Mouse (Mus musculus) forebrain, embryonic 10.5 days (tissue): ENCODE measurements around the gene Chd5. TPM values are rescaled to one million over a fixed set of nuclear protein-coding genes. Genes with fewer than 3 reads are reported as not detected.
A peak's percentile ranks its signal among the peaks of the same experiment; 100 is the strongest.

Experiments used
- DNase-seq: peaks from one replicate; pipeline ENCODE4 v3.0.0-alpha.2; 2017; ENCODE audit warnings: low spot score; ENCODE audit errors: extremely low spot score
- H3K27ac ChIP-seq: fragments of 300-500 bp; sonication (generic); 2 replicates; pipeline ENCODE4 v1.5.1; 2016; ENCODE audit warnings: mild to moderate bottlenecking
- H3K27me3 ChIP-seq: fragments of 300-500 bp; sonication (generic); 2 replicates; pipeline ENCODE4 v1.6.1; 2016; ENCODE audit warnings: mild to moderate bottlenecking; ENCODE audit not compliant: poor library complexity, severe bottlenecking
- H3K36me3 ChIP-seq: fragments of 300-500 bp; sonication (generic); replicated peaks from 2 replicates; pipeline ENCODE4 v1.6.1; 2016; ENCODE audit warnings: mild to moderate bottlenecking, moderate library complexity
- H3K4me1 ChIP-seq: fragments of 300-500 bp; sonication (generic); 2 replicates; pipeline ENCODE4 v1.6.1; 2016
- H3K4me3 ChIP-seq: fragments of 300-500 bp; sonication (generic); 2 replicates; pipeline ENCODE4 v1.5.1; 2016; ENCODE audit warnings: mild to moderate bottlenecking, moderate library complexity
- H3K9me3 ChIP-seq: fragments of 300-500 bp; sonication (generic); 2 replicates; pipeline ENCODE4 v1.6.1; 2016; ENCODE audit warnings: mild to moderate bottlenecking, moderate library complexity
- WGBS: fragments of 180-500 bp; shearing (Covaris S2); methylation state at CpG from one replicate; pipeline ENCODE4 v1.1.7; 2016; 5-methylcytosine and 5-hydroxymethylcytosine counted together
- polyA plus RNA-seq: library from polyadenylated mRNA; unstranded; fragments of >200 nt; fragmentation: Nextera tagmentation; extraction: Ambion mirVana; gene quantifications from 2 replicates; pipeline ENCODE4 v1.2.1, GENCODE M21; 2016

Chd5 gene
- polyA plus RNA-seq, 1 experiment from 2014 or later: 0.31 TPM

GRCm38 (mm10) chr4:152385644-152386043, 47.2 kb downstream of the Chd5 start:
- no peak for DNase-seq
- WGBS: 66% methylated on average over 16 of the region's 16 CpGs
- H3K4me3 ChIP-seq: no peak overlapping the region
- H3K9me3 ChIP-seq: no peaks in the 10 kb centered on the region
- H3K4me1 ChIP-seq: peaks cover 2% of the 10 kb centered on the region; the same call in 1 of the 2 replicates
- no peak overlapping the region for H3K27ac ChIP-seq
- H3K36me3 ChIP-seq: no peaks in the 10 kb centered on the region
- no peaks in the 10 kb centered on the region for H3K27me3 ChIP-seq

GRCm38 (mm10) chr4:152392192-152392591, 53.7 kb downstream of the Chd5 start:
- H3K9me3 ChIP-seq: no peaks in the 10 kb centered on the region
- H3K4me1 ChIP-seq: peaks cover 12% of the 10 kb centered on the region; the same call in 1 of the 2 replicates
- WGBS: 86% methylated on average over 5 of the region's 5 CpGs
- H3K36me3 ChIP-seq: no peaks in the 10 kb centered on the region
- no peak overlapping the region for H3K27ac ChIP-seq
- no peaks in the 10 kb centered on the region for H3K27me3 ChIP-seq
- H3K4me3 ChIP-seq: no peak overlapping the region
- no peak for DNase-seq

DNA sequence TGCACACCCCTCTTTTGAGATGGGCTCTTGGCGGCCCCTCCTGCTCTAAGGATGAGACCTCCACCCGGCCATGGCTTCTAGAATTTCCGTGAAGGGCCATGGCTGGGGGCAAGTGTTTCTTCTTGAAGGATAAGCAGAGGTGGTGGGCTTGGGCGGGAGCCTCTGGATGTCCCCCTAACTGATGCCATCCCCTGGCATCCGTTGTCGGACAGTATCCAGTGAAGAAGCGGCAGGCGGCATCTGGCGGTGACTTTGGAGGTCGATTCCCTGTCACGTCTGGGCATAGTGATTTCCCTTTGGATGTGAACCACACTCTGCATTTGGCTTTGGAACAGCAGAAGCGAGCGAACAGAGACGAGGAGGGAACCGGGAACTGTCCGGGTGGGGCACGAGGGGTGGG, 54.2 kb downstream of the Chd5 start:
- H3K4me3 ChIP-seq: no peak overlapping the region
- no peak for DNase-seq
- no peaks in the 10 kb centered on the region for H3K27me3 ChIP-seq
- H3K27ac ChIP-seq: no peak overlapping the region
- H3K4me1 ChIP-seq: peaks cover 12% of the 10 kb centered on the region; the same call in 1 of the 2 replicates
- 89% methylated on average over 17 of the region's 17 CpGs for WGBS
- no peaks in the 10 kb centered on the region for H3K9me3 ChIP-seq
- no peaks in the 10 kb centered on the region for H3K36me3 ChIP-seq

DNA sequence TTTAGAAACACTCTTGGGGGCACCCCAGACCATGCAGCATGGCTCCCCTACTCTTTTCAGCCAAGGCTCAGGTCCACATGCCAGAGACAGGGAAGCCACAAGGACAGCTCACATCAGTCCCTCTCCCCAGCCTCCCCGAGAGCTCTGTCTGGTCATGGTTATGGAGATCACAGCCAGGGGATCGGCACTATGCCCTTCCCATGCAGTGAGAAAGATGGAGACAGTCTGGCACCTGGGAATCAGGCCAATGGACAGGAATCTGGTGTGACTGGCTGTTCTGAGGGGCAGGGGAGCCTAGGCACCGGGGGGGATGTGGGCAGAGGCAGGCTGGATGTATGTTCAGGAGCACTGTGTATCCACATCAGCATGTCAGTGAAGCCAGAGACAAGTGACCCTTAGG, 60.5 kb downstream of the Chd5 start:
- no peak for DNase-seq
- Histone ChIP-seq H3K27me3 (no peaks in the 10 kb centered on the region), H3K36me3 (no peaks in the 10 kb centered on the region), H3K4me3 (no peak overlapping the region), H3K27ac (no peak overlapping the region), H3K4me1 (no peaks in the 10 kb centered on the region), H3K9me3 (no peaks in the 10 kb centered on the region)
- 82% methylated on average over 3 of the region's 3 CpGs for WGBS

DNA sequence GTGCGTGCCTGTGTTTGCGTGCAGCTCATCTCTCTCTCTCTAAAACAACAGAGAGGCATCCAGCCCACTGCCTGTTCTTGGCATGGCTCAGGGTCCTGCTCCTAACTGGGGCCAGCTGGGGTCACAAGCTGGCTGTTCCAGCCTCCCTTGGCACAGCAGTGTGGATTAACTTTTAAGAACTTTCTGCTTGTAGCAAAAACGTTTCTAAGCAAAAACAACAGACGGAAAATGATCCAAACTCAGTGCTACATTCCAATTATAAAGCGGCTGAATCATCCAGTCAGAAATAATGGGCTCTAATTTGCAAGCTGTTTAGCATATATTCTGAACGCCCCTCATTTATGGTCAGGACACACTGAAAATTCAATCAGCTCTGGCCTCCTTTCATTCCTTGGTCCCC, 66.7 kb downstream of the Chd5 start:
- H3K4me3 ChIP-seq: no peak overlapping the region
- H3K27ac ChIP-seq: peak overlapping the region; percentile 56
- WGBS: 74% methylated on average over 6 of the region's 6 CpGs
- no peaks in the 10 kb centered on the region for H3K36me3 ChIP-seq
- no peaks in the 10 kb centered on the region for H3K27me3 ChIP-seq
- no peaks in the 10 kb centered on the region for H3K9me3 ChIP-seq
- peaks cover 24% of the 10 kb centered on the region for H3K4me1 ChIP-seq
- DNase-seq: no peak

GRCm38 (mm10) chr4:152405671-152406201, 67.3 kb downstream of the Chd5 start:
- no peaks in the 10 kb centered on the region for H3K36me3 ChIP-seq
- WGBS: 78% methylated on average over 7 of the region's 7 CpGs
- H3K27ac ChIP-seq: peak overlapping the region; percentile 56; the same call in 1 of the 2 replicates

GRCm38 (mm10) chr4:152406531-152406930, 68.1 kb downstream of the Chd5 start:
- Histone ChIP-seq H3K27me3 (no peaks in the 10 kb centered on the region), H3K27ac (no peak overlapping the region), H3K4me1 (peaks cover 24% of the 10 kb centered on the region), H3K36me3 (no peaks in the 10 kb centered on the region), H3K9me3 (no peaks in the 10 kb centered on the region), H3K4me3 (no peak overlapping the region)
- DNase-seq: no peak
- 83% methylated on average over 8 of the region's 8 CpGs for WGBS

More at GRCm38 (mm10) chr4:152405671-152406201, 67.3 kb downstream of the Chd5 start:
- Histone ChIP-seq H3K4me3 (no peak overlapping the region), H3K27me3 (no peaks in the 10 kb centered on the region), H3K9me3 (no peaks in the 10 kb centered on the region), H3K4me1 (peaks cover 24% of the 10 kb centered on the region)
- DNase-seq: no peak

GRCm38 (mm10) chr4:152410961-152411360, 72.5 kb downstream of the Chd5 start:
- H3K27me3 ChIP-seq: no peaks in the 10 kb centered on the region
- H3K9me3 ChIP-seq: no peaks in the 10 kb centered on the region
- WGBS: 88% methylated on average over 13 of the region's 13 CpGs
- H3K4me3 ChIP-seq: no peak overlapping the region
- H3K36me3 ChIP-seq: no peaks in the 10 kb centered on the region
- peaks cover 20% of the 10 kb centered on the region for H3K4me1 ChIP-seq
- H3K27ac ChIP-seq: no peak overlapping the region
- no peak for DNase-seq

DNA sequence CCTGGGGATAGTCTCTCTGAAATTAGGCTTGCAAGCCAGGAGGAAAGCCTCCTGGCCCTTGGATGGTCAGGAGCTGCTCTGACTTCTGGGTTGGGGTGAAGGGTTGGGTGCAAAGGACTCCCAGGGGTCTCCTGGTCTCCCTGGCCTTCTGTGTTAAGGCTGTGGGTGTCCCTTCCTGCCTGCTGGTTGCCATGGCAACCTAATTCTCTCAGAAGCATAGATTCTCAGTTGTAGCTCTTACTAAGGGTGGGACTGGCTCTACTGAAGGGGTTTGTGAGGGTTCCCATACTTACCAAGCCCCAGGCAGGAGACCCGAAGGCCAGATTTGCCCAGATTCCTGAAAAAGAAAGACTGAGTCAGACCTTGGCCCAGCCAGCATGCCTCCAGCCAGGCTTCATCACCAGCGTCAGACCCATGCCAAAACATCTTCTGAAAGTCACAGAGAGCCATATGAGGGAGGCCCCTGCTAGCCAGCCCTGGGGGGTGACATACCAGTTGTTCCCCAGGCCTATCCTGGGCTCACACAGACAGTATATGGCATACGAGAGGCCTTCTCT, 74.2 kb downstream of the Chd5 start:
- Histone ChIP-seq H3K9me3 (no peaks in the 10 kb centered on the region), H3K36me3 (no peaks in the 10 kb centered on the region), H3K27me3 (no peaks in the 10 kb centered on the region; the same call in 1 of the 2 replicates), H3K4me3 (no peak overlapping the region), H3K4me1 (peaks cover 16% of the 10 kb centered on the region), H3K27ac (no peak overlapping the region)
- no peak for DNase-seq
- 84% methylated on average over 3 of the region's 3 CpGs for WGBS

GRCm38 (mm10) chr4:152418229-152419060, 80.0 kb downstream of the Chd5 start:
- H3K27me3 ChIP-seq: peaks cover 13% of the 10 kb centered on the region
- H3K36me3 ChIP-seq: no peaks in the 10 kb centered on the region
- DNase-seq: no peak
- H3K4me1 ChIP-seq: peaks cover 30% of the 10 kb centered on the region
- peaks cover 3% of the 10 kb centered on the region; the same call in 1 of the 2 replicates for H3K9me3 ChIP-seq
- H3K27ac ChIP-seq: peak overlapping the region; percentile 32; the same call in 1 of the 2 replicates
- whole genome bisulfite sequencing: 42% methylated on average over 28 of the region's 28 CpGs
- H3K4me3 ChIP-seq: no peak overlapping the region

DNA sequence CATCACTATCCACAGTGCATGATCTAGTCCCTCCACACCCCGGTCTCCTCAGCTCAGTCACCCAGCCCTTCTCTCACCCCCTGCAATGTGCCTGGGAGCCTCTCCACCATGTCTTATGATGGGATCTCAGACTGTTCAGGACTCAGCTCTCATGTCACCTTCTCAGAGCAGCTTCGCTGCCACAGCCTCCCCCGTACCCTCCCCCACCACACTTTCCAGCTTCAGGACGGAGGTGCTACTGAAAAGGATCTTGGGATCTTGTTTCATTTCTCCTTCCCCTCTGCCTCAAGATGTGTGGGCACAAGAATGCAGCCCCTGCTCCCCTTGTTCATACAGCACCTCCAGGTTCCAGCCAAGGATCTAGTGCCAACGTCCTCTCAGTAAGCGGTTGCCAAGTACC, 85.1 kb downstream of the Chd5 start:
- WGBS: 89% methylated on average over 6 of the region's 6 CpGs
- peaks cover 7% of the 10 kb centered on the region; the same call in 1 of the 2 replicates for H3K9me3 ChIP-seq
- peaks cover 20% of the 10 kb centered on the region for H3K4me1 ChIP-seq
- no peak overlapping the region for H3K4me3 ChIP-seq
- peaks cover 3% of the 10 kb centered on the region; the same call in 1 of the 2 replicates for H3K27me3 ChIP-seq
- no peak for DNase-seq
- H3K27ac ChIP-seq: no peak overlapping the region
- no peaks in the 10 kb centered on the region for H3K36me3 ChIP-seq

GRCm38 (mm10) chr4:152424341-152424740, 85.9 kb downstream of the Chd5 start:
- H3K9me3 ChIP-seq: peaks cover 7% of the 10 kb centered on the region; the same call in 1 of the 2 replicates
- H3K36me3 ChIP-seq: no peaks in the 10 kb centered on the region
- peak; percentile 42 for DNase-seq
- H3K4me1 ChIP-seq: peaks cover 18% of the 10 kb centered on the region
- 43% methylated on average over 4 of the region's 4 CpGs for whole genome bisulfite sequencing
- H3K4me3 ChIP-seq: no peak overlapping the region
- H3K27ac ChIP-seq: no peak overlapping the region
- no peaks in the 10 kb centered on the region for H3K27me3 ChIP-seq

DNA sequence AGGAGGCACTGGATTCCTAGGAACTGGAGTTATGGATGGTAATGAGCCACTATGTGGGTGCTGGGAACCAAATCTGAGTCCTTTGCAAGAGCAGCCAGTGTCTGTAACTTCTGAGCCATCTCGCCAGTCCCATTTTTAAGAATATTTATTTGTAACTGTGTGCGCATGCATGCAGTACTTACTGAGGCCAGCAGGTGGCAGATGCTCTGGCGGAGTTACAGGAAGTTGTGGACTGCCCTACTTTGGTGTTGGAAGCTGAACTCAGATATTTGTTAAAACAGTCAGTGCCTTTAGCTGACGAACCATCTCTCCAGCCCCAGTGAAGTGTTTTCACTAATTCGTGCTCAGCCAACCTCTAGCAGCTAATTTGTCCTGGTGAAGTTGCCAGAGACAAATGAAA, 86.5 kb downstream of the Chd5 start:
- Histone ChIP-seq H3K9me3 (peaks cover 7% of the 10 kb centered on the region; the same call in 1 of the 2 replicates), H3K36me3 (no peaks in the 10 kb centered on the region), H3K4me3 (no peak overlapping the region), H3K27me3 (no peaks in the 10 kb centered on the region), H3K4me1 (peaks cover 18% of the 10 kb centered on the region), H3K27ac (no peak overlapping the region)
- DNase-seq: peak; percentile 30
- 70% methylated on average over 5 of the region's 5 CpGs for WGBS
